Mouse (Mus musculus): ENCODE measurements at regions not wholly inside any gene's neighbourhood (a gene's known extent, or its start where the extent isn't known, plus 50 kb on each side); places are given as distances from the start of the nearest gene placed in this dataset.

DNA sequence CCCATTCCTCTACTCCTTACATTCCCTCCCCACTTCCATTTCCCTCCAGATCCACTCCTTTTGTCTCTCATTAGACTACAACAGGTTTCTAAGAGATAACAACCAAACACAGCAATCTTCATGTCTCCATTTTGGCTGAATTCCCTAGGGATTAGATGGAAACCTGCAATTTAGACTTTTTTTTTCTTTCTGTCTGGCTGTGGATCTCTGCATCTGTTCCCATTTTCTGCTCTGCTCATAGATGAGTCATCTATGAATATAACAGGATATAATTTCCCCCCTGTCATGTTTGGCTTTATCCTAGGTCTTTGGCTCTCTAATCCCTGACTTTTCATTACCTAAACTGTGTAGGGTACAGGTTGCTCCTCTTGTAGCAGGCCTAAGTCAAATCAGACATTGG is 73.1 kb upstream of the Speer4f2 start:
- intact Hi-C loops (cut with DNase I): no loop called here
- no peak for DNase-seq (ENCODE audit: extremely low spot score in 1 of 2, low spot score in 2 of 2)

GRCm38 (mm10) chr5:17321501-17321900 is 51.5 kb upstream of the Speer4f2 start:
- intact Hi-C loops (cut with DNase I): no loop called here
- no peak for DNase-seq (ENCODE audit: extremely low spot score in 1 of 2, low spot score in 2 of 2)
